8 mouse cellular contexts compared by ENCODE assay signal in genomic region chr5:100643991-100644535, GRCm38 (mm10). TPM values are rescaled to one million over a fixed set of nuclear protein-coding genes. Genes with fewer than 3 reads are reported as not detected.
A peak's percentile ranks its signal among the peaks of the same experiment; 100 is the strongest.
DNase-seq lines count a peak whose midpoint lies in the region; ATAC-seq lines count a peak whose summit lies in the region.

No protein-coding gene starts in this region.

- H3K36me3 ChIP-seq in heart, embryonic 11.5 days (ENCODE audit: control insufficient read depth, insufficient read depth, low read length): no peaks in the 10 kb centered on the region

- whole genome bisulfite sequencing in heart, embryonic 11.5 days (ENCODE audit: insufficient replicate concordance): 23% methylated on average over 7 of the region's 7 CpGs
- 13% methylated on average over 7 of the region's 7 CpGs for WGBS in large intestine, adult 2 months

- peaks cover 17% of the 10 kb centered on the region for H3K4me1 ChIP-seq in heart, embryonic 11.5 days (ENCODE audit: control insufficient read depth, insufficient read depth, low read length)

- 0 out of 2 replicates have a peak, but pooled peaks have one; percentile 47 for ATAC-seq in heart, embryonic 11.5 days (replicated peaks; ENCODE audit: insufficient number of reproducible peaks, low FRiP score, low TSS enrichment)
- peak; percentile 49 for ATAC-seq in neutrophil, adult 5-6 weeks (ENCODE audit: extremely low read depth, insufficient number of reproducible peaks, low FRiP score, poor library complexity, severe bottlenecking)

- peak overlapping the region; percentile 2; the same call in 1 of the 2 replicates for H3K4me2 ChIP-seq in heart, embryonic 11.5 days

- no peak overlapping the region for H3K4me3 ChIP-seq in heart, embryonic 11.5 days (ENCODE audit: low read depth, low read length)

- H3K9ac ChIP-seq in heart, embryonic 11.5 days (ENCODE audit: low read depth, low read length): no peak overlapping the region

- no peak for DNase-seq in heart, postnatal 36 days
- DNase-seq in c-Kit-positive CD71-positive TER-119-negative erythroid progenitor cells, embryonic 14.5 days (ENCODE audit: low read depth): peak; percentile 75
- DNase-seq in large intestine, adult 2 months (ENCODE audit: low read depth, low spot score): peak; percentile 83
- DNase-seq in gastrocnemius, postnatal 4 days (ENCODE audit: low spot score in 2 of 2): no peak
- DNase-seq in cerebellum, adult 18-20 months: no peak
- DNase-seq in retina, postnatal 1 day: no peak

- H3K27me3 ChIP-seq in heart, embryonic 11.5 days (ENCODE audit: control insufficient read depth, insufficient read depth, low read length): peaks cover 4% of the 10 kb centered on the region; the same call in 1 of the 2 replicates

- 0 out of 2 replicates have a peak overlapping the region, but pooled peaks have one; percentile 22 for H3K27ac ChIP-seq in heart, embryonic 11.5 days (ENCODE audit: low read depth, low read length)

- intact Hi-C loops in heart, postnatal 36 days (cut with DNase I): no loop called here

- no peaks in the 10 kb centered on the region for H3K9me3 ChIP-seq in heart, embryonic 11.5 days (replicated peaks; ENCODE audit: control insufficient read depth, low read length)

RNA-seq across cellular contexts. Expression of gene Coq2, which starts 30.9 kb away (rescaled TPM):
- polyA plus RNA-seq in heart, embryonic 11.5 days (2014; fragmentation: Nextera tagmentation; extraction: Ambion mirVana): 64.3 and 70.8 TPM in 2 replicates
- 10 to 100 TPM; 97.4 to 98.2 TPM for total RNA-seq in heart, postnatal 36 days (2021)
- polyA plus RNA-seq in large intestine, adult 2 months (2012; rRNA removed): 46.8 and 56.9 TPM in 2 replicates
- 38.6 and 39.9 TPM in 2 replicates for total RNA-seq in neutrophil, adult 5-6 weeks (2017)
- total RNA-seq in gastrocnemius, postnatal 4 days (2021): 10 to 100 TPM; 38.3 to 39.9 TPM

Comparison
In these comparisons a context has a peak if more than half of its experiments do, and no peak if none do; other contexts are left out.
1. DNase-seq: peak in c-Kit-positive CD71-positive TER-119-negative erythroid progenitor cells, embryonic 14.5 days (single experiment) and large intestine, adult 2 months (single experiment); none in heart, postnatal 36 days (0 of 2), gastrocnemius, postnatal 4 days (0 of 2), cerebellum, adult 18-20 months (0 of 2) and retina, postnatal 1 day (single experiment).